Mouse (Mus musculus) MEL (cell line): ENCODE data around the gene Pianp. TPM values are rescaled to one million over a fixed set of nuclear protein-coding genes. Genes with fewer than 3 reads are reported as not detected.

Experiments
- DNase-seq: peaks from one replicate; pipeline ENCODE4 v3.0.0; 2011; ENCODE audit warnings: low read depth, low spot score
- H3K27ac ChIP-seq: 2 replicates; pipeline ENCODE4 v1.5.1; 2012; ENCODE audit warnings: low read depth, mild to moderate bottlenecking, control low read depth, low read length, moderate library complexity; ENCODE audit not compliant: control insufficient read depth
- H3K27me3 ChIP-seq, 2 experiments: fragments of 150-350 bp in 1 of 2; sonication (generic) in 1 of 2; 2 replicates each; pipeline ENCODE4 v1.6.1; 2012; ENCODE audit warnings: low read length in 2 of 2, mild to moderate bottlenecking in 2 of 2, improper control_type of control experiment in 1 of 2, moderate library complexity in 1 of 2; ENCODE audit not compliant: insufficient read depth in 2 of 2, control insufficient read depth in 1 of 2
- H3K36me3 ChIP-seq, 2 experiments: 2 replicates each; pipeline ENCODE4 v1.6.1; 2012 to 2014; ENCODE audit warnings: low read length in 2 of 2, improper control_type of control experiment in 1 of 2, inconsistent platforms in 1 of 2, mild to moderate bottlenecking in 1 of 2; ENCODE audit not compliant: insufficient read depth in 2 of 2, control insufficient read depth in 1 of 2
- H3K4me1 ChIP-seq, 2 experiments: fragments of 150-350 bp in 1 of 2; sonication (generic) in 1 of 2; 2 replicates each; pipeline ENCODE4 v1.6.1; 2012; ENCODE audit warnings: low read length in 2 of 2, improper control_type of control experiment in 1 of 2, mild to moderate bottlenecking in 1 of 2; ENCODE audit not compliant: insufficient read depth in 2 of 2, control insufficient read depth in 1 of 2
- H3K4me3 ChIP-seq, 2 experiments: fragments of 150-350 bp in 1 of 2; sonication (generic) in 1 of 2; 2 replicates each; pipeline ENCODE4 v1.5.1; 2012; ENCODE audit warnings: low read depth in 2 of 2, low read length in 2 of 2, mild to moderate bottlenecking in 2 of 2, moderate library complexity in 2 of 2, control low read depth in 1 of 2, improper control_type of control experiment in 1 of 2; ENCODE audit not compliant: control insufficient read depth in 1 of 2, insufficient read depth in 1 of 2
- H3K79me2 ChIP-seq: 2 replicates; pipeline ENCODE4 v1.6.1; 2012; ENCODE audit warnings: mild to moderate bottlenecking, low read length, moderate library complexity; ENCODE audit not compliant: control insufficient read depth, poor library complexity, insufficient read depth
- H3K9ac ChIP-seq: 2 replicates; pipeline ENCODE4 v1.6.1; 2012; ENCODE audit warnings: low read depth, mild to moderate bottlenecking, control low read depth, low read length, moderate library complexity; ENCODE audit not compliant: control insufficient read depth, poor library complexity, severe bottlenecking
- H3K9me3 ChIP-seq: fragments of 150-350 bp; sonication (generic); replicated peaks from 2 replicates; pipeline ENCODE4 v1.6.1; 2012; ENCODE audit warnings: mild to moderate bottlenecking, low read length, improper control_type of control experiment, moderate library complexity; ENCODE audit not compliant: insufficient read depth
- BHLHE40 ChIP-seq: IDR thresholded peaks from 2 replicates; pipeline ENCODE4 v1.6.1; 2012; ENCODE audit warnings: low read depth, mild to moderate bottlenecking, inconsistent platforms, low read length, improper control_type of control experiment, borderline replicate concordance
- GABPA ChIP-seq: IDR thresholded peaks from 2 replicates; pipeline ENCODE4 v1.6.1; 2012; ENCODE audit warnings: low read depth, mild to moderate bottlenecking, inconsistent platforms, low read length, improper control_type of control experiment, moderate library complexity
- HCFC1 ChIP-seq: IDR thresholded peaks from 2 replicates; pipeline ENCODE4 v1.6.1; 2012; ENCODE audit warnings: low read depth, mild to moderate bottlenecking, inconsistent platforms, low read length, improper control_type of control experiment, moderate library complexity
- JUND ChIP-seq: IDR thresholded peaks from 2 replicates; pipeline ENCODE4 v1.6.1; 2011; ENCODE audit warnings: low read depth, mild to moderate bottlenecking, improper control_type of control experiment, low read length
- MAX ChIP-seq: IDR thresholded peaks from 2 replicates; pipeline ENCODE4 v1.6.1; 2011; ENCODE audit warnings: low read length, improper control_type of control experiment
- MXI1 ChIP-seq: IDR thresholded peaks from 2 replicates; pipeline ENCODE4 v1.6.1; 2011; ENCODE audit warnings: mild to moderate bottlenecking, low read depth, low read length, improper control_type of control experiment
- MYB ChIP-seq: IDR thresholded peaks from 2 replicates; pipeline ENCODE4 v1.6.1; 2011; ENCODE audit warnings: mild to moderate bottlenecking, low read depth, low read length, improper control_type of control experiment
- NELFE ChIP-seq: IDR thresholded peaks from 2 replicates; pipeline ENCODE4 v1.6.1; 2011; ENCODE audit warnings: low read depth, low read length, improper control_type of control experiment
- POLR2AphosphoS5 ChIP-seq: IDR thresholded peaks from 2 replicates; pipeline ENCODE4 v1.6.1; 2012; ENCODE audit warnings: low read depth, borderline replicate concordance, mild to moderate bottlenecking, inconsistent platforms, low read length, moderate library complexity, mixed read lengths
- RAD21 ChIP-seq: IDR thresholded peaks from 2 replicates; pipeline ENCODE4 v1.6.1; 2011; ENCODE audit warnings: mild to moderate bottlenecking, low read depth, low read length, improper control_type of control experiment
- RCOR1 ChIP-seq: IDR thresholded peaks from 2 replicates; pipeline ENCODE4 v1.6.1; 2012; ENCODE audit warnings: low read depth, mild to moderate bottlenecking, inconsistent platforms, low read length, improper control_type of control experiment
- SIN3A ChIP-seq: IDR thresholded peaks from 2 replicates; pipeline ENCODE4 v1.6.1; 2012; ENCODE audit warnings: low read length, improper control_type of control experiment, inconsistent platforms
- USF1 ChIP-seq: IDR thresholded peaks from 2 replicates; pipeline ENCODE4 v1.6.1; 2014; ENCODE audit warnings: low read depth, mild to moderate bottlenecking, inconsistent platforms, low read length, improper control_type of control experiment, moderate library complexity
- USF2 ChIP-seq, 2 experiments: IDR thresholded peaks; 2 replicates each; pipeline ENCODE4 v1.6.1; 2011 to 2012; ENCODE audit warnings: improper control_type of control experiment in 2 of 2, low read length in 2 of 2, borderline replicate concordance in 1 of 2, inconsistent platforms in 1 of 2, low read depth in 1 of 2, mild to moderate bottlenecking in 1 of 2; ENCODE audit not compliant: insufficient read depth in 1 of 2
- ZC3H11A ChIP-seq: IDR thresholded peaks from 2 replicates; pipeline ENCODE4 v1.6.1; 2012; ENCODE audit warnings: low read depth, mild to moderate bottlenecking, inconsistent platforms, low read length, improper control_type of control experiment
- ZNF384 ChIP-seq: IDR thresholded peaks from 2 replicates; pipeline ENCODE4 v1.6.1; 2012; ENCODE audit warnings: low read depth, mild to moderate bottlenecking, inconsistent platforms, low read length, improper control_type of control experiment
- polyA plus RNA-seq, 2 experiments: library from polyadenylated mRNA; stranded (reverse) in 1 of 2; unstranded in 1 of 2; fragments of >175 nt in 1 of 2; fragments of >200 nt in 1 of 2; gene quantifications; 2 replicates each; pipeline versions ENCODE4 v1.2.1 to v1.2.4; 2012; ENCODE audit warnings: low replicate concordance in 2 of 2, low read depth in 1 of 2; ENCODE audit not compliant: insufficient read length in 2 of 2, insufficient read depth in 1 of 2, missing spikeins in 1 of 2
- total RNA-seq: library from RNA; depleted of rRNA; stranded (reverse); fragments of 300-350 nt; gene quantifications from 2 replicates; pipeline ENCODE4 v1.2.3, GENCODE M21; 2012

Pianp gene
- total and polyA plus RNA-seq, 3 experiments = 0.19 to 5.5 TPM; not detected in 1

- Histone ChIP-seq H3K36me3 (no peaks in the 10 kb centered on the region), H3K27me3 (no peaks in the 10 kb centered on the region), H3K79me2 (no peaks in the 10 kb centered on the region), H3K9me3 (no peaks in the 10 kb centered on the region), H3K4me1 (peaks cover 0 to 3% of the 10 kb centered on the region in 2 experiments; a peak in 1 of 4 replicates), H3K4me3 (peak overlapping the region in 1 of 2 experiments; percentile 9; a peak in 1 of 4 replicates), H3K27ac (no peak overlapping the region), H3K9ac (no peak overlapping the region)
- no peak for TF ChIP-seq SIN3A
- TF ChIP-seq RCOR1 = no peak
- no peak for TF ChIP-seq MXI1
- TF ChIP-seq POLR2AphosphoS5 = no peak
- TF ChIP-seq USF1 = no peak
- TF ChIP-seq BHLHE40 = no peak
- TF ChIP-seq MYB = no peak
- TF ChIP-seq JUND = no peak
- TF ChIP-seq RAD21 = no peak
- no peak for TF ChIP-seq NELFE
- no peak for DNase-seq
Measured at GRCm38 (mm10) chr6:124995831-124996403, 577 bp upstream of the Pianp start.

- 0 out of 2 replicates have a peak overlapping the region, but pooled peaks have one; percentile 1 for H3K9ac ChIP-seq
- TF ChIP-seq GABPA (no peak), MAX (no peak), ZC3H11A (no peak), RAD21 (no peak), HCFC1 (no peak), USF2 (IDR thresholded peaks at IDR 0.05; ENCODE audit: borderline replicate concordance in 1 of 2, insufficient read depth in 1 of 2, low read depth in 1 of 2, low read length in 2 of 2) (no peak), ZNF384 (no peak)
- H3K36me3 ChIP-seq = no peaks in the 10 kb centered on the region
- H3K27me3 ChIP-seq = no peaks in the 10 kb centered on the region
- no peaks in the 10 kb centered on the region for H3K79me2 ChIP-seq
- no peak for DNase-seq
- peaks cover 0 to 3% of the 10 kb centered on the region in 2 experiments; a peak in 1 of 4 replicates for H3K4me1 ChIP-seq
- no peak overlapping the region for H3K27ac ChIP-seq
- H3K9me3 ChIP-seq = no peaks in the 10 kb centered on the region
- H3K4me3 ChIP-seq = peak overlapping the region; percentile 58 to 83; a peak in 3 of 4 replicates
Measured at GRCm38 (mm10) chr6:124998066-124998465, 1.6 kb downstream of the Pianp start.
